Comparison of ENCODE assay signal across 20 mouse cellular contexts in the genomic region with DNA sequence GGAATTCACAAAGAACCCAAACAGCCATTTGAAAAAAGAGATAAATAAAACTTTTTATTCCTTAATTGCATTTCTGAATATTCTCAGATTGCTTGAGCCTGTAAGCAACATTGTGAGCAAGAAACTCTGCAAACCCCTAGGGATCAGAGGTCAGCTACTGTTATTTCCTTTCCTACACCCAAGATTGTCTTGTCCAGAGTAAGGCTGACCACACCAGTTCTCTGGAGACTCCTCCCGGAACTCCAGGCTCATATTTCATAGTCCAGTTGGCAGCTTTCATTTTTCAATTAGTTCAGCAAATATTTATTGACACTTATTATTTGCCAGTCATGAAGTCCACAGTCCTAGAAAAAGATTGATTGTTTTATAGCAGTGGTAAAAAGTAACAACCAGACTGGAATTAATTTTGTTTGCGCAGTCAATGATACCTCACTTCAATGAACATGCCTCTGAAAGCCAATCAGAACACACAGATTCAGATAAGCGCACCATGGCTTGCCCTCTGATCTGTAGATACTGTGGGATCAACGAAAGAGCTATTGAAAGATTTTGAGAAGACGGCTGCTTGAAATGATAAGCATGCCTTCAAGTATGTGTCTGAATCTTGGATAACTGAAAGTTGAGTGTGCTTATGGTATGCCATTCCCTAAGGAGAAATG.
"Had no signal": no experiment of that assay in that cellular context is flagged by ENCODE, and none has a peak within 500 bp of the region (broad histone marks: within the 10 kb centered on the region; RNA-seq: fewer than 3 reads in every experiment).

No protein-coding gene starts in this region.

- H3K4me2 ChIP-seq: lung, embryonic 15.5 days; midbrain, embryonic 11.5 days; midbrain, embryonic 13.5 days; midbrain, embryonic 15.5 days; neural tube, embryonic 13.5 days; neural tube, embryonic 15.5 days had no signal

- H3K36me3 ChIP-seq: lung, embryonic 15.5 days; midbrain, embryonic 13.5 days; midbrain, embryonic 15.5 days; neural tube, embryonic 13.5 days; neural tube, embryonic 15.5 days had no signal

- H3K27me3 ChIP-seq: lung, embryonic 15.5 days; megakaryocyte, embryonic 14.5 days; midbrain, embryonic 13.5 days; midbrain, embryonic 15.5 days; neural tube, embryonic 13.5 days; neural tube, embryonic 15.5 days had no signal

- H3K4me1 ChIP-seq: lung, embryonic 15.5 days; megakaryocyte, embryonic 14.5 days; midbrain, embryonic 15.5 days; neural tube, embryonic 13.5 days; neural tube, embryonic 15.5 days had no signal

- H3K9me3 ChIP-seq: lung, embryonic 15.5 days; midbrain, embryonic 13.5 days; midbrain, embryonic 15.5 days; neural tube, embryonic 13.5 days; neural tube, embryonic 15.5 days had no signal

- DNase-seq: lung, adult 2 months; lung, postnatal 14 days; lung, postnatal 36 days; retina, postnatal 1 day; right cerebral cortex, adult 18-20 months; right cerebral cortex, postnatal 25 days; right cerebral cortex, postnatal 4 days; spleen, adult 18-20 months; thymus, adult 18-20 months; thymus, postnatal 14 days; thymus, postnatal 36 days had no signal

- ATAC-seq: lung, postnatal 0 days; midbrain, embryonic 13.5 days; midbrain, embryonic 15.5 days had no signal

- H3K9ac ChIP-seq: lung, embryonic 15.5 days; midbrain, embryonic 13.5 days; midbrain, embryonic 15.5 days; neural tube, embryonic 13.5 days; neural tube, embryonic 15.5 days had no signal

- H3K27ac ChIP-seq: lung, embryonic 15.5 days; macrophage; midbrain, embryonic 13.5 days; midbrain, embryonic 15.5 days; neural tube, embryonic 13.5 days; neural tube, embryonic 15.5 days had no signal

- H3K4me3 ChIP-seq: lung, embryonic 15.5 days; megakaryocyte, embryonic 14.5 days; midbrain, embryonic 13.5 days; midbrain, embryonic 15.5 days; neural tube, embryonic 13.5 days; neural tube, embryonic 15.5 days had no signal
